Mouse (Mus musculus): ENCODE results near the gene Rcc1. TPM values are rescaled to one million over a fixed set of nuclear protein-coding genes. Genes with fewer than 3 reads are reported as not detected.
A peak's percentile ranks its signal among the peaks of the same experiment; 100 is the strongest.

Rcc1 gene
- total and polyA plus RNA-seq, 3 experiments, result 93.6 to 149 (median 148) TPM

DNA sequence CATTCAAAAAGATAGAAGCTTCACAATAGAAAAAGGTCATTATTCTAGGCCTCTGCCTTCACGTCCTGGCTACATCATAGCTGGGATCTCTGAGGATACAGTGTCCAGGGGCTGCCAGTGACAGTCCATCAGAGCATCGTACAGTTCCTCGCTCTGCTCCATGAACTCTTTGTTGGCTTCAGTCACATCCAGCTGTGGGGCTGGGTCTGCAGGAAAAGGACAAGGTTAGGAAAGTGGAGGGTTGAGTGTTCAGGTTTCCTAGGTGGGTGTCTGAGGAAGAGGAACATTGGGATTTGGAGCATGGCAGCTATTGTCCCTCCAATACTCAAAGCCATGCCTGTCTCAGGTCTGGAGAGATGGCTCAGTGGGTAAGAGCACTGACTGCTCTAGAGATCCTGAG lies 41.6 kb downstream of the Rcc1 start:
- TF ChIP-seq ETS1 (conservative IDR thresholded peaks at IDR 0.05; ENCODE audit: low read depth, low read length) (no peak), MAFK (IDR thresholded peaks at IDR 0.05; ENCODE audit: insufficient replicate concordance, low read length) (no peak), NRF1 (IDR thresholded peaks at IDR 0.05; ENCODE audit: low read depth, low read length) (no peak), ELF1 (IDR thresholded peaks at IDR 0.05; ENCODE audit: low read depth, low read length) (no peak), GABPA (IDR thresholded peaks at IDR 0.05; ENCODE audit: insufficient replicate concordance, low read depth, low read length) (no peak), CHD2 (IDR thresholded peaks at IDR 0.05; ENCODE audit: low read length) (peak; percentile 91), MAZ (IDR thresholded peaks at IDR 0.05; ENCODE audit: low read depth, low read length) (no peak), JUN (IDR thresholded peaks at IDR 0.05; ENCODE audit: insufficient read depth, low read depth, low read length) (no peak), USF1 (IDR thresholded peaks at IDR 0.05; ENCODE audit: low read depth, low read length) (no peak), POLR2A (IDR thresholded peaks at IDR 0.05; ENCODE audit: low read depth, low read length) (peak; percentile 77), POLR2AphosphoS2 (IDR thresholded peaks at IDR 0.05; ENCODE audit: low read depth, low read length) (peak; percentile 100), MXI1 (IDR thresholded peaks at IDR 0.05; ENCODE audit: low read depth, low read length) (no peak), IRF4 (IDR thresholded peaks at IDR 0.05; ENCODE audit: low read depth, low read length) (no peak), CTCF (conservative IDR thresholded peaks at IDR 0.05 in 1 of 2, IDR thresholded peaks at IDR 0.05 in 1 of 2; ENCODE audit: low read depth in 2 of 2, low read length in 2 of 2) (no peak), HCFC1 (IDR thresholded peaks at IDR 0.05; ENCODE audit: low read depth, low read length) (no peak), MYC (IDR thresholded peaks at IDR 0.05; ENCODE audit: low read depth, low read length) (no peak), MEF2A (IDR thresholded peaks at IDR 0.05; ENCODE audit: borderline replicate concordance, low read depth, low read length) (no peak), SMC3 (IDR thresholded peaks at IDR 0.05; ENCODE audit: low read depth, low read length) (peak; percentile 16; the same call in 1 of the 2 replicates), RCOR1 (conservative IDR thresholded peaks at IDR 0.05; ENCODE audit: low read depth, low read length) (no peak), PAX5 (IDR thresholded peaks at IDR 0.05; ENCODE audit: low read length) (no peak), E2F4 (IDR thresholded peaks at IDR 0.05; ENCODE audit: insufficient replicate concordance, low read depth, low read length) (0 out of 2 replicates have a peak, but pooled peaks have one; percentile 36), JUND (conservative IDR thresholded peaks at IDR 0.05; ENCODE audit: low read depth, low read length) (no peak), KAT2A (IDR thresholded peaks at IDR 0.05; ENCODE audit: insufficient replicate concordance, low read length) (no peak), ZMIZ1 (IDR thresholded peaks at IDR 0.05; ENCODE audit: low read depth, low read length) (peak; percentile 92; the same call in 1 of the 2 replicates), MAX (IDR thresholded peaks at IDR 0.05; ENCODE audit: low read length) (no peak)
- H3K4me2 ChIP-seq (ENCODE audit: insufficient read depth, low read depth, poor library complexity, severe bottlenecking), result no peak overlapping the region
- H3K4me3 ChIP-seq (replicated peaks in 1 of 3; ENCODE audit: low read depth in 2 of 3, low read length in 2 of 3, poor library complexity in 1 of 3), result no peak overlapping the region
- peaks cover 0 to 8% of the 10 kb centered on the region in 2 experiments; a peak in 1 of 4 replicates for H3K4me1 ChIP-seq (ENCODE audit: control insufficient read depth in 1 of 2, insufficient read depth in 2 of 2)
- DNase-seq (ENCODE audit: extremely low read depth), result no peak
- dilution Hi-C loops (cut with MboI; ENCODE audit: extremely low pct_ligation_motif_present, extremely low pct_unique_long_range_greater_than_20kb, low sequenced_read_pairs), result no loop called here
- no peak overlapping the region for H3K27ac ChIP-seq (ENCODE audit: insufficient read depth, low read depth)
- in situ Hi-C loops (cut with MboI; ENCODE audit: low pct_ligation_motif_present, low pct_unique_long_range_greater_than_20kb, low sequenced_read_pairs), result loop anchor here (25.0 kb wide), 1 partner anchor 200 kb away; the partner anchor contains the start of gene Sesn2
- no peaks in the 10 kb centered on the region for H3K27me3 ChIP-seq (replicated peaks)
- H3K79me2 ChIP-seq (replicated peaks; ENCODE audit: control insufficient read depth, extremely low read depth, insufficient read depth, poor library complexity, severe bottlenecking), result peaks cover 16% of the 10 kb centered on the region
- peaks cover 39 to 62% of the 10 kb centered on the region in 2 experiments for H3K36me3 ChIP-seq (replicated peaks in 1 of 2; ENCODE audit: control insufficient read depth in 1 of 2, insufficient read depth in 1 of 2, low read length in 1 of 2)
- no peak overlapping the region for H3K9ac ChIP-seq (ENCODE audit: insufficient read depth, low read depth)
- no peaks in the 10 kb centered on the region for H3K9me3 ChIP-seq (replicated peaks; ENCODE audit: low read length)

All from CH12.LX (cell line).